Mouse (Mus musculus) ES-E14 (cell line): ENCODE measurements at regions not wholly inside any gene's neighbourhood (a gene's known extent, or its start where the extent isn't known, plus 50 kb on each side); places are given as distances from the start of the nearest gene placed in this dataset.
A peak's percentile ranks its signal among the peaks of the same experiment; 100 is the strongest.

Source experiments
- DNase-seq: peaks from one replicate; pipeline ENCODE4 v3.0.0-alpha.2; 2013; ENCODE audit warnings: low read depth, low spot score
- H3K27ac ChIP-seq: 2 replicates; pipeline ENCODE4 v1.5.1; 2012; ENCODE audit warnings: low read depth, mild to moderate bottlenecking, low read length, moderate library complexity, mixed read lengths; ENCODE audit not compliant: poor library complexity, insufficient read depth, severe bottlenecking
- H3K36me3 ChIP-seq: 2 replicates; pipeline ENCODE4 v1.6.1; 2012; ENCODE audit warnings: mild to moderate bottlenecking, low read length, moderate library complexity, mixed read lengths; ENCODE audit not compliant: control insufficient read depth, poor library complexity, insufficient read depth, severe bottlenecking
- H3K4me1 ChIP-seq, 2 experiments: fragments of 150-350 bp in 1 of 2; sonication (generic) in 1 of 2; 2 replicates each; pipeline ENCODE4 v1.6.1; 2012; ENCODE audit warnings: low read length in 2 of 2, mild to moderate bottlenecking in 1 of 2, mixed read lengths in 1 of 2; ENCODE audit not compliant: control insufficient read depth in 2 of 2, insufficient read depth in 2 of 2, poor library complexity in 1 of 2
- H3K4me3 ChIP-seq, 2 experiments: fragments of 150-350 bp in 1 of 2; sonication (generic) in 1 of 2; 2 replicates each; pipeline ENCODE4 v1.5.1; 2012; ENCODE audit warnings: low read length in 2 of 2, low read depth in 1 of 2, mild to moderate bottlenecking in 1 of 2, mixed read lengths in 1 of 2; ENCODE audit not compliant: insufficient read depth in 1 of 2, poor library complexity in 1 of 2, severe bottlenecking in 1 of 2
- H3K9ac ChIP-seq: 2 replicates; pipeline ENCODE4 v1.6.1; 2012; ENCODE audit warnings: low read depth, mild to moderate bottlenecking, low read length, mixed read lengths; ENCODE audit not compliant: poor library complexity, insufficient read depth, severe bottlenecking
- H3K9me3 ChIP-seq: fragments of 150-350 bp; sonication (generic); 2 replicates; pipeline ENCODE4 v1.6.1; 2012; ENCODE audit warnings: low read depth, mild to moderate bottlenecking, low read length; ENCODE audit not compliant: control insufficient read depth, insufficient read depth
- CHD2 ChIP-seq: IDR thresholded peaks from 2 replicates; pipeline ENCODE4 v1.6.1; 2014; ENCODE audit warnings: mild to moderate bottlenecking, low read depth, low read length, inconsistent platforms
- HCFC1 ChIP-seq: IDR thresholded peaks from 2 replicates; pipeline ENCODE4 v1.6.1; 2012; ENCODE audit warnings: low read length, inconsistent platforms, borderline replicate concordance; ENCODE audit not compliant: insufficient read depth
- MAFK ChIP-seq: IDR thresholded peaks from 2 replicates; pipeline ENCODE4 v1.6.1; 2014; ENCODE audit warnings: mild to moderate bottlenecking, low read depth, low read length, inconsistent platforms; ENCODE audit not compliant: insufficient read depth
- ZC3H11A ChIP-seq: IDR thresholded peaks from 2 replicates; pipeline ENCODE4 v1.6.1; 2012; ENCODE audit warnings: low read depth, mild to moderate bottlenecking, inconsistent platforms, low read length, borderline replicate concordance
- ZNF384 ChIP-seq: IDR thresholded peaks from 2 replicates; pipeline ENCODE4 v1.6.1; 2012; ENCODE audit warnings: low read depth, low read length, inconsistent platforms
- in situ Hi-C, 2 experiments: fragments of 600-800 bp; cut with MboI; formaldehyde crosslinking; loops; one replicate each; pipeline ENCODE4 v1.15.1; 2025; ENCODE audit warnings: low sequenced_read_pairs in 2 of 2, inconsistent platforms in 1 of 2; ENCODE audit not compliant: unreplicated experiment in 2 of 2

- Histone ChIP-seq H3K36me3 (no peaks in the 10 kb centered on the region), H3K9me3 (no peaks in the 10 kb centered on the region), H3K4me3 (no peak overlapping the region), H3K9ac (no peak overlapping the region), H3K27ac (no peak overlapping the region), H3K4me1 (no peaks in the 10 kb centered on the region)
- in situ Hi-C loops = no loop called here
- TF ChIP-seq ZNF384 (no peak), HCFC1 (no peak), CHD2 (no peak), ZC3H11A (no peak), MAFK (no peak)
- no peak for DNase-seq
Measured at GRCm38 (mm10) chr8:87105106-87105505, 220.0 kb upstream of the N4bp1 start.

- Histone ChIP-seq H3K4me3 (no peak overlapping the region), H3K9me3 (no peaks in the 10 kb centered on the region), H3K36me3 (no peaks in the 10 kb centered on the region), H3K9ac (no peak overlapping the region), H3K4me1 (no peaks in the 10 kb centered on the region), H3K27ac (no peak overlapping the region)
- in situ Hi-C loops = no loop called here
- no peak for TF ChIP-seq HCFC1
- no peak for TF ChIP-seq ZNF384
- no peak for TF ChIP-seq MAFK
- no peak for TF ChIP-seq ZC3H11A
- TF ChIP-seq CHD2 = no peak
- no peak for DNase-seq
Measured at GRCm38 (mm10) chr8:87095211-87095610, 210.2 kb upstream of the N4bp1 start.

DNA sequence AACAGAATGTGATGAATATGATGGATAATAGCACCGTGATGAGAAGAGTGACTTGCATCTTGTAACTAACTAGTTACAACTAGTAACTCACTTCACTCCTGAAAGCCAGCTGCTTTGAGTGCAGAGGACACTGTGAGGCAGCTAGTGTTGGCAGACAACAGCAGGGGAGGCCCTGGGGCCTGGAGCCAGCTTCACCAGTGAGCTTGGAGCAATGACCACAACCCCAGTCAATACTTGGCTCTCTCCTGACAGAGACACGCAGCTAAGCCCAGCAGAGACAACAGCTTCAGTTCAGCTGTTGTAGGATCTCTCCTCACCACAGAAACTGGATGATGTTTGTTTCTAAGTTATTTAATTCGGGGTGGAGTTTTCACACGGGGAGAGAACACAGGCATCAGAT lies 209.6 kb upstream of the N4bp1 start:
- Histone ChIP-seq H3K4me1 (no peaks in the 10 kb centered on the region), H3K9ac (no peak overlapping the region), H3K36me3 (no peaks in the 10 kb centered on the region), H3K4me3 (no peak overlapping the region), H3K27ac (peak overlapping the region; percentile 28; the same call in 1 of the 2 replicates), H3K9me3 (no peaks in the 10 kb centered on the region)
- in situ Hi-C loops = no loop called here
- no peak for DNase-seq
- TF ChIP-seq ZC3H11A (no peak), MAFK (no peak), CHD2 (no peak), HCFC1 (no peak), ZNF384 (no peak)

- Histone ChIP-seq H3K9me3 (no peaks in the 10 kb centered on the region), H3K4me1 (no peaks in the 10 kb centered on the region), H3K9ac (no peak overlapping the region), H3K27ac (no peak overlapping the region; the same call in 1 of the 2 replicates), H3K36me3 (no peaks in the 10 kb centered on the region), H3K4me3 (no peak overlapping the region)
- no peak for DNase-seq
- in situ Hi-C loops = no loop called here
- no peak for TF ChIP-seq HCFC1
Measured at GRCm38 (mm10) chr8:87093716-87094115, 208.7 kb upstream of the N4bp1 start.

DNA sequence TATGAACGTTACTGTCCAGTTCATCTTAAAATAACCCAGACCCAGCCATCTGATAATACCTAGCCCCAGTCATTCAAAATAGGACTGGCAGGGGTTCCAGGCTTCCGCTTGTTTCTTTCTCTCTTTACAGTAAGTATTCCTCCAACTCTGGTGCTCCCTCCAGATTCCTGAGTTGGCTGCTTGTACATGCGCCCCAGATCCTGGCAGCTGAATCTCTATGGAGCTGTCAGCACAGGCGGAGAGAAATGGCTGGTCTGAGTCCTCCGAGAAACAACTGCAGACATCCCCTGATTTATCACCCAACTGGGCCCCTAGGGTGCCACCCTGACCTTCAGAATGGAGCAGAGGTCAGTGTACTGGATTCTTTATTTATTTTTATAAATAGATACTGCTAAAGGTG lies 208.0 kb upstream of the N4bp1 start:
- DNase-seq = no peak
- no peak for TF ChIP-seq CHD2
- no peak for TF ChIP-seq ZNF384
- TF ChIP-seq HCFC1 = no peak
- TF ChIP-seq MAFK = no peak
- TF ChIP-seq ZC3H11A = no peak
- Histone ChIP-seq H3K27ac (no peak overlapping the region), H3K4me1 (no peaks in the 10 kb centered on the region), H3K4me3 (no peak overlapping the region), H3K36me3 (no peaks in the 10 kb centered on the region), H3K9me3 (no peaks in the 10 kb centered on the region), H3K9ac (no peak overlapping the region)
- in situ Hi-C loops = no loop called here
